Mouse (Mus musculus): ENCODE measurements around the gene Ubiad1.

DNA sequence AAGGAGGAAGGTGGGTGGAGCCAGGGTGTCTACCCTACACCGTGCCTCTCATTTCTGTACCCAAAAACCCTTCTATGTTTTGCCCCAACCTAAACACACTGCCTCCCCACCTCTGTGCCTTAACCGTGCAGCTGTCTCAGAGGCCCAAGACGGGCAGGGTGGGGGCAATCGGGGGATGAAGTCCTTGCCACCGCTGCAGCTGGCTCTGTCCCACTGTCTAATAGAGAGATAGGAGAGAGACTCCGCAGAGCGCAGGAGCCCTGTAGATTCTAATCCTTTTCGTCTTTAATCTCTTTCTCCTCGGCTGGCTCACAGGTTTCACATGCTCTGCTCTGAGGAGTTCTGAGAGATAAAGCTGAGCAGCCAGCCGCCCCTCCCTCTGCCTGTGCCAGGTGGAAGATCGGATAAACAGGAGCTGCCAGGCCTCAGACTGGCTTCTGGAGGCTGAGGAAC, 27.5 kb downstream of the Ubiad1 start:
- TF ChIP-seq CTCF (IDR thresholded peaks at IDR 0.05; ENCODE audit: borderline replicate concordance, insufficient read depth, low read length) = no peak
- no peak for TF ChIP-seq POLR2A (IDR thresholded peaks at IDR 0.05; ENCODE audit: low read depth, low read length)

Measured in embryonic fibroblast, embryonic 13.5 days (primary cell).